In genomic region chr2:166153891-166154711, GRCm38 (mm10) we compare ENCODE assay signal across 7 mouse cellular contexts. TPM values are rescaled to one million over a fixed set of nuclear protein-coding genes. Genes with fewer than 3 reads are reported as not detected.
A peak's percentile ranks its signal among the peaks of the same experiment; 100 is the strongest.
DNase-seq lines count a peak whose midpoint lies in the region; ATAC-seq lines count a peak whose summit lies in the region.

No protein-coding gene starts in this region.

- H3K9ac ChIP-seq in liver, embryonic 13.5 days: peak overlapping the region; percentile 51; the same call in 1 of the 2 replicates
- H3K9ac ChIP-seq in stomach, embryonic 16.5 days (ENCODE audit: low read length): peak overlapping the region; percentile 91

- H3K4me3 ChIP-seq in hindbrain, embryonic 10.5 days: peak overlapping the region; percentile 82
- peak overlapping the region; percentile 53 for H3K4me3 ChIP-seq in liver, embryonic 13.5 days (replicated peaks)
- H3K4me3 ChIP-seq in stomach, embryonic 16.5 days (replicated peaks; ENCODE audit: low read length): peak overlapping the region; percentile 75

- peak overlapping the region; percentile 72 for H3K4me2 ChIP-seq in liver, embryonic 13.5 days
- peak overlapping the region; percentile 94 for H3K4me2 ChIP-seq in stomach, embryonic 16.5 days (ENCODE audit: low read depth, low read length)

- H3K36me3 ChIP-seq in hindbrain, embryonic 10.5 days: peaks cover 11% of the 10 kb centered on the region; the same call in 1 of the 2 replicates
- H3K36me3 ChIP-seq in liver, embryonic 13.5 days: no peaks in the 10 kb centered on the region
- no peaks in the 10 kb centered on the region for H3K36me3 ChIP-seq in stomach, embryonic 16.5 days (ENCODE audit: control insufficient read depth, insufficient read depth, low read length)

- WGBS in hindbrain, embryonic 10.5 days: under 1% methylated on average over 51 of the region's 51 CpGs
- WGBS in liver, embryonic 13.5 days (ENCODE audit: insufficient replicate concordance): 2% methylated on average over 50 of the region's 51 CpGs
- WGBS in stomach, embryonic 16.5 days: 1% methylated on average over 51 of the region's 51 CpGs

- H3K4me1 ChIP-seq in hindbrain, embryonic 10.5 days (replicated peaks): peaks cover 85% of the 10 kb centered on the region
- peaks cover 8% of the 10 kb centered on the region; the same call in 1 of the 2 replicates for H3K4me1 ChIP-seq in liver, embryonic 13.5 days (replicated peaks)
- peaks cover 48% of the 10 kb centered on the region for H3K4me1 ChIP-seq in stomach, embryonic 16.5 days (ENCODE audit: control insufficient read depth, insufficient read depth, low read length)

- peak; percentile 47 for DNase-seq in ovary, postnatal 36 days (ENCODE audit: low spot score)
- no peak for DNase-seq in ovary, postnatal 10 days (ENCODE audit: low spot score)
- peak; percentile 69 for DNase-seq in embryo, embryonic 10.5 days (ENCODE audit: low spot score)
- DNase-seq in hindbrain, embryonic 10.5 days (ENCODE audit: low spot score): peak; percentile 70
- no peak for DNase-seq in liver, embryonic 13.5 days
- DNase-seq in left cerebral cortex, adult 8-10 months (ENCODE audit: low spot score in 2 of 2): no peak

- no peak for ATAC-seq in liver, embryonic 13.5 days (ENCODE audit: low read depth)
- ATAC-seq in stomach, embryonic 16.5 days (ENCODE audit: insufficient read depth, low FRiP score): peak; percentile 27; the same call in 1 of the 2 replicates

- H3K9me3 ChIP-seq in hindbrain, embryonic 10.5 days: no peaks in the 10 kb centered on the region
- no peaks in the 10 kb centered on the region for H3K9me3 ChIP-seq in liver, embryonic 13.5 days (replicated peaks)
- H3K9me3 ChIP-seq in stomach, embryonic 16.5 days (replicated peaks; ENCODE audit: control insufficient read depth, low read length): no peaks in the 10 kb centered on the region

- H3K27me3 ChIP-seq in hindbrain, embryonic 10.5 days (ENCODE audit: insufficient read depth, poor library complexity, severe bottlenecking): peaks cover 32% of the 10 kb centered on the region
- peaks cover 61% of the 10 kb centered on the region for H3K27me3 ChIP-seq in liver, embryonic 13.5 days
- no peaks in the 10 kb centered on the region for H3K27me3 ChIP-seq in stomach, embryonic 16.5 days (ENCODE audit: control insufficient read depth, insufficient read depth, low read length)

- peak overlapping the region; percentile 97 for H3K27ac ChIP-seq in hindbrain, embryonic 10.5 days
- H3K27ac ChIP-seq in liver, embryonic 13.5 days: no peak overlapping the region
- H3K27ac ChIP-seq in stomach, embryonic 16.5 days (ENCODE audit: low read length): peak overlapping the region; percentile 94

RNA-seq across cellular contexts. Expression of gene Sulf2, which starts 1.4 kb away (rescaled TPM):
- 83.8 and 87.8 TPM in 2 replicates for polyA plus RNA-seq in hindbrain, embryonic 10.5 days (2016; fragmentation: Nextera tagmentation; extraction: Ambion mirVana)
- polyA plus RNA-seq in liver, embryonic 13.5 days (2015; fragmentation: Nextera tagmentation; extraction: Ambion mirVana): 2.7 and 2.9 TPM in 2 replicates
- 119 and 124 TPM in 2 replicates for polyA plus RNA-seq in stomach, embryonic 16.5 days (2015; fragmentation: Nextera tagmentation; extraction: Ambion mirVana)
- total RNA-seq in left cerebral cortex, adult 8-10 months (2022): 10 to 100 TPM; 87.4 to 91.5 (median 88.6) TPM

Comparison
In these comparisons a context has a peak if more than half of its experiments do, and no peak if none do; other contexts are left out.
1. DNase-seq: peak in ovary, postnatal 36 days (single experiment), embryo, embryonic 10.5 days (single experiment) and hindbrain, embryonic 10.5 days (single experiment); none in ovary, postnatal 10 days (single experiment), liver, embryonic 13.5 days (single experiment) and left cerebral cortex, adult 8-10 months (0 of 2).
2. RNA of gene Sulf2, which starts 1.4 kb away (polyA plus RNA-seq): 119 to 124 TPM in stomach, embryonic 16.5 days and 83.8 to 87.8 TPM in hindbrain, embryonic 10.5 days; 2.7 to 2.9 TPM in liver, embryonic 13.5 days; every median in the first group is over 10 times any median in the second.
3. Peak in every context shown above with its lines, with median percentiles within 50 percentile points of each other: H3K4me3 ChIP-seq.